Mouse (Mus musculus) thymus, adult 2 months (tissue): ENCODE results near the gene BC147527.

ENCODE experiments used
- CTCF ChIP-seq: fragments of 200-500 bp; IDR thresholded peaks from 2 replicates; pipeline ENCODE4 v1.5.1; 2012; ENCODE audit warnings: mild to moderate bottlenecking, control low read depth, low read length, moderate library complexity, borderline replicate concordance; ENCODE audit not compliant: control insufficient read depth, poor library complexity, insufficient read depth; ENCODE audit errors: extremely low read depth
- POLR2A ChIP-seq: fragments of 200-500 bp; IDR thresholded peaks from 2 replicates; pipeline ENCODE4 v1.6.1; 2012; ENCODE audit warnings: mild to moderate bottlenecking, low read length, control low read depth, moderate library complexity; ENCODE audit not compliant: control insufficient read depth, poor library complexity, insufficient read depth; ENCODE audit errors: extremely low read depth

DNA sequence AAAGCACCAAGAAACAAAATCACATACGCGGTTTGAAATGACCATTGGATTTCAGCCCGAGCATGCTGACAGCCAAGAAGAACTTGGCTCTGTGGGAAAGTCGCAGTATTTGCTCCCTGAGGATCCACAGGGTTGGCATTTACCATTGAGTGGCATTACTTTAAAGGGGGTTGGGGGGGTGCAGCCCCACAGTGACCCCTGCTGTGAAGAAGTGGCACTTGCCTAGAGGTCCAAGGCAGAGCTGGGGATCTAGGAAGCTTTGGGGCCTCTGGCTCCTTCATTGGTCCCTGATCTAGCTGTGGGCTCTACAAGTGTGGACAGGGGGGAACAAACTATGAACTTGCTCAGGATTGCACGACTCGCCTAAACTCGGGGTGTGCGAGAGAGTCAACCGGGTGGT is 21.4 kb upstream of the BC147527 start:
- TF ChIP-seq CTCF (no peak), POLR2A (no peak)
